Mouse (Mus musculus) gastrocnemius, adult 8-10 months (tissue): ENCODE measurements around the gene Zc3h12b. TPM values are rescaled to one million over a fixed set of nuclear protein-coding genes. Genes with fewer than 3 reads are reported as not detected.
"Not testable (repeated sequence)": the region's sequence is repeated elsewhere in the genome, so short reads cannot be mapped to it uniquely, and the experiment has no call there.

Experiments
- DNase-seq, 2 experiments: peaks; one replicate each; pipeline ENCODE4 v3.0.0; 2022; ENCODE audit warnings: low spot score in 2 of 2
- total RNA-seq, 4 experiments: library from RNA; stranded (reverse); gene quantifications; 2 replicates each; pipeline ENCODE4 v1.2.4; 2022

Zc3h12b gene
- under 1 TPM; 0.10 to 0.75 (median 0.43) TPM for total RNA-seq

GRCm38 (mm10) chrX:95711227-95712111, at the start of gene Zc3h12b:
TSS of gene Zc3h12b (plus strand) at chrX:95711678.
- peak; percentile 14 to 40 for DNase-seq

GRCm38 (mm10) chrX:95682206-95682605, 29.3 kb upstream of the Zc3h12b start:
- no peak for DNase-seq

DNA sequence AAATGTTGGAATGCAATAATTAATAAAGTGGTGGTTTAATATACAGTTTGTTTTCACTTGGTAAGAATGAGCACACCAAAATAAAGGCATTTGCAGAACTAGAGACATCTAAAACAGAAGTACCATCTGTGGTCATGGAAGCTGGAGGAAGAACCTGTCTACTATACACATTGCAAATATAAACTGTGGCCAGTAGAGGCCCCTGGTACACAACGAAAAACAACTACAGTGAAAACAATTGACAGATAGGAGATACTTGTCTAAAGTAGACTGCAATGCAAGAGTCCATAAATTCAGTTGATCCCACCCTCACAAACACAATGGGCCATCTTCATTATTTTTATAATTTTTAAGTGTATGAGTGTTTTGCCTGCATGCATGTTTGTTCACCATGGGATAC, 24.4 kb upstream of the Zc3h12b start:
- no peak for DNase-seq

DNA sequence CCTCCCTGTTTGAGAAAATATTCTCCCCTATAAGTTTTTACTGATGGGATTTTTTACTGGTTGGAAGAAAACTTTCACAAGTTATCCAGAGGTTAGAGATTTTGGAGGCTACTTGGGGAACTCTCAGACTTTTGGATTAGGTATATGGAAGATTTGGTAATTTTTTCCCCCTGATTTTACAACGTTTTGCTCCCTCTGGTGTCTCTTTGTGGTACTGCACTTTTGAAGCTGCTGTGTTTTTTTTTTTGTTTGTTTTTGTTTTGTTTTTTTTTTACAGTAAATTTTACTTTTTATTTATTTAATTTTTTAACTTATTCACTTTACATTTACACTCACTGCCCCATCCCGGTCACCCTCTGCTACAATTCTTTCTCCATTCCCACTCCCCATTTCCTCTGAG, 26.8 kb downstream of the Zc3h12b start:
- DNase-seq = no peak

- no peak for DNase-seq
Observed at GRCm38 (mm10) chrX:95795881-95796280, 84.4 kb downstream of the Zc3h12b start.

GRCm38 (mm10) chrX:95801790-95802189, 90.3 kb downstream of the Zc3h12b start:
- no peak for DNase-seq

GRCm38 (mm10) chrX:95852806-95853205, 141.3 kb downstream of the Zc3h12b start:
- DNase-seq = no peak

DNA sequence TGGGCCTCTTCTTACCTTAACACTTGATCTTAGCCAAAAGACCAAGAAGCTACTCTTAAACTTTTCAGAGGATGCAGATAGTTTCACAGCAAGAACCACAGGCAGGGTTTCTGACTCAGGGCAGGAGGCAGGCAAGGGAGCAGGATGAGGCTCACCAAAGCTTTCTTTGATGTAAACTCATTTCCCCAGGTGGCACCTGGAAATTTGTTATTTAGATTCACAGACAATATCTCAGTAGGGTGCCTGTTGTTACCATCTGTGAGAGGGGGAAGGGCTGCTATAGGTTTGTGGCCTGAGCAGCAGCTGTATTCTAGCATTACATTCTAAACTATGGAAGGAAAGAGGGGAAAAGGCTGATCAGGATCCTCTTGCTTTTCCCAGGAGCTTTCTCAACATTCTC, 169.6 kb downstream of the Zc3h12b start:
- DNase-seq = no peak

DNA sequence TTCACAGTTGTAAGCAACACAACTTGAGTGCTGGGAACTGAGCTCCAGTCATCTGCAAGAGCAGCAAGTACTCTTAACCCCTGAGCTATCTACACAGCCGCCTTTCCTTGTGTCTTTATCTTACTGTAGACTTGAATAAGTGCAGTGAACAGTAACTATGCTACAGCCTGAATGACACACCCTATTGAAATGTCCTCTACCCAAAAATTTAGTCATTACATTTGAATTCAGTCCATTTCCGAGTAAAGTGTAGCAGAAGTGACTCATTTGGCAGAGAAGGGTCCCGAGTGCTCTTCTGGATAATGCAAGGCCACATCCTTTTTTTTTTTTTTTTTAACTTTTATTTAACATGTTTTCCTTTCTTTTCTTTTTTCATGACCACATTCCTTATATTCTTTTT, 191.2 kb downstream of the Zc3h12b start:
- DNase-seq = no peak

- no peak for DNase-seq
Observed at GRCm38 (mm10) chrX:95935481-95935880, 224.0 kb downstream of the Zc3h12b start.

DNA sequence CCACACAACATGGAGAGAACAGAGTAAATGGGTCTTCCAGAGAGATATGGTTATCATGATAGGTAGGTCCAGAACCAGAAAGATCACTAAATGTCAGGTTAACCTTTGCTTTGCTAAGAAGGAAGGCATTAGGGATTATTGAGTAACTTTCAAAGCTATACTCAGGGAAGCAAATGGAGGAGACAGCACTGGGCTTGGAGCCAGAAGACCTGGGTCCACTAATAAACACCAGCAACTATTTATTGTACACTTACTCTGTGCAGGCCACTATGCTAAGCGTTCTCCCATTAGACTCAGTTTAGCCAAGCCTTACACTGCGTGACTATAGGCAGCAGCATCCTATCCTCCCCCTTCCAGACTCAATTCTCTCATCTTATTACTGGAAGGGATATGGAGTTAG, 234.0 kb downstream of the Zc3h12b start:
- no peak for DNase-seq

DNA sequence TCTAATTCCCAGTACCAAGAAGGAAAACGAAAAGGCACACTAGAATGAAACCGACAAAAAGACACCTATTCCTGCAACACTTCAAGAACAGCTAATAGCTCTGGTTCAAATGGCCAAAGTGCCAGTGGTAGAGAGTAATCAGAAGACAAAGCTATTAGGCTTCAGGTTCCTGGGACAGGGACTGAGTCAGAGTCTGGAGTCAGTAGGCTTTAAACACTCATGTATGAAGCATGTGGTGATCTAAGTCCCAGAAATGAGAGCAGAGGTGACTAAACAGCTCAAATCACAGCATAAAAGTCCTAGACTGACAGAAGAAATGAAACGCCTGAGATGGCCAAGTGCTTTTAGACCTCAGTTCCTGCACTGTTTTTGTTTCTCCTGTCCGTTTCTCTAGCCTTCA, 236.7 kb downstream of the Zc3h12b start:
- DNase-seq = no peak

DNA sequence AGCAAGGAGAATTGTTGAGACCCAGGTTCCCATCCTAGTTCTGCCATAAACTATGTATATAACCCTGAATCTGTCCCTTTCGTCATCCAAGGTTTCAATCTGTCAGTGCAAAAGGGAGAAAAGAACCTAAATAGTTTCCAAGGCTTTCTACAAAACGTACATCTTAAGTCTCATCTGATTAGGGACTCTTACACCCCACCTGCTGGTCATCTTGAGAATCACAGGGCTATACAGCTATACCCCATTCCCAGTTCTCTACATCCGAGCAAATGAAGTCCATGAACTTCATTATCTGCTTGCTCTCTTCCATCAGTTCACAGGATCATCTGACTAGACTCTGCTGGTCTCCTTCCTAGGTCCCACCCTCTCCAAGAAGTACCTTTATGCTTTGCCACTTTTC, 239.3 kb downstream of the Zc3h12b start:
- DNase-seq = no peak

DNA sequence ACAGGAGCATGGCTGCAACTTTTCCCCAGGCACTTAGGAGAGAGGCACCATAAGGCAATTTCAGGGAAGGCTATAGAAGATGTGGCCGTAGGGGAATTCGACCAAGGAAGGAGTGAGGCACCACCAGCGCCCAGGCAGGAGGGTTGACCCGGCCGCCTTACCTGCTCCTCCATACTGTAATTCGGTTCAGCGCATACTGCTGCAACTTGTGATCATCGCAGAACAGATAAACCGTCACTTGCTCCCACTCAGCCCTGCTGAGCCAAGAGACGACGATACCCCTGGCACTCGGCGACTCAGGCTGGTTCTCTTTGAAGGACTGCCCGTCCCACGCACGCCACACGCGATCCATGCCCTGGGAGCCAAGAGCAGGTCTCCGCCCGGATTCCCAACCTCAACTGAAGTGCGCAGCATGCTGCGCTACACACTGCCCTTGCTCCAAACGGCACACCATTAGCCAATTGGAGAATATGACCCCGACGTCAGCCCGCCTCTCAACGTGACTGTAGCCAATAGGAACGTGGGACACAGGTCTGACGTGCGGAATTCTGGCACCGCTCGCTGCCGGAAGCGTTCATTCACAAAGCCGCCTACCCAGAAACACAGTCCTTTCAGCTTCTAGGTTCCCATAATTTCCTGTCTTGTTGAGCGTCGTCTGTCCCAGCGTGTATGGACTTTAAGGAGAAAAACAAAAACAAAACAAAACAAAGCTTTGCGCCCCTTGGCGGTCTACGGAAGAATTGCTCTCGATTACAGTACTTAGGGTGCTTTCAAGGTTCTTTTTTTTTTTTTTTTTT, 245.2 kb downstream of the Zc3h12b start, which contains the start of gene Las1l:
Gene Las1l (minus strand): TSS at position 466 of the 797 bp plus-strand sequence.
- peak; percentile 85 to 87 for DNase-seq

GRCm38 (mm10) chrX:95957461-95957860, 246.0 kb downstream of the Zc3h12b start:
- not testable (repeated sequence) for DNase-seq

GRCm38 (mm10) chrX:95963366-95963765, 251.9 kb downstream of the Zc3h12b start:
- DNase-seq = no peak

- no peak for DNase-seq
Observed at GRCm38 (mm10) chrX:95965036-95965435, 253.6 kb downstream of the Zc3h12b start.

- DNase-seq = no peak
Observed at GRCm38 (mm10) chrX:95967847-95968593, 256.5 kb downstream of the Zc3h12b start.

DNA sequence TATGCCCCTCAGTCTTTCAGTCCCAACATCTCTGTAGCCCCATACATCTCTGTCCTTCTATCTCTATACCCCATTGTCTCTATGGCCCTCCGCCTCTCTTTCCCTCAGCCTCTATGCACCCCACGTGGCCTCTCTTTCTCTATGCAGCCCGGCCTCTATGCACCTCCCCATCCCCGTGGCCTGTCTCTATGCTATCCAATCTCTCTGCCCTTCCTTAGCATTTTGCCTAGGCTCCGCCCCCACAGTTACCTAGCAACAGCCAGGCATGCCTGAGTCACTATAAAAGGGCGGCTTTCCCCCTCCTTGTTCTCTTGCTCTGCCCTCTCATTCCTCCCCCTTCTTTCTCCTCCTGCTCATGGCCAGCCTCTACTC, 257.1 kb downstream of the Zc3h12b start:
- peak; percentile 12 to 51 for DNase-seq

GRCm38 (mm10) chrX:95969116-95969515, 257.6 kb downstream of the Zc3h12b start:
- DNase-seq = no peak

GRCm38 (mm10) chrX:95969936-95970335, 258.5 kb downstream of the Zc3h12b start:
- DNase-seq = no peak
